Mouse (Mus musculus) thymus, adult 2 months (tissue): ENCODE data around the gene Fbxo28. TPM values are rescaled to one million over a fixed set of nuclear protein-coding genes. Genes with fewer than 3 reads are reported as not detected.

Experiments
- DNase-seq: peaks from one replicate; pipeline ENCODE4 v3.0.0; 2021
- H3K27ac ChIP-seq: fragments of 200-500 bp; 2 replicates; pipeline ENCODE4 v1.5.1; 2012; ENCODE audit warnings: low read length, control low read depth; ENCODE audit not compliant: control insufficient read depth, insufficient read depth
- H3K27me3 ChIP-seq: fragments of 200-500 bp; 2 replicates; pipeline ENCODE4 v1.6.1; 2012; ENCODE audit warnings: mild to moderate bottlenecking, low read length, moderate library complexity, mixed read lengths; ENCODE audit not compliant: control insufficient read depth, insufficient read depth
- H3K36me3 ChIP-seq: fragments of 200-500 bp; 2 replicates; pipeline ENCODE4 v1.6.1; 2012; ENCODE audit warnings: mild to moderate bottlenecking, low read length, moderate library complexity; ENCODE audit not compliant: control insufficient read depth, insufficient read depth
- H3K4me1 ChIP-seq: fragments of 200-500 bp; replicated peaks from 2 replicates; pipeline ENCODE4 v1.6.1; 2012; ENCODE audit warnings: low read length; ENCODE audit not compliant: control insufficient read depth, insufficient read depth
- H3K4me3 ChIP-seq: fragments of 200-500 bp; 2 replicates; pipeline ENCODE4 v1.5.1; 2012; ENCODE audit warnings: mild to moderate bottlenecking, low read length, control low read depth, moderate library complexity; ENCODE audit not compliant: control insufficient read depth, insufficient read depth
- CTCF ChIP-seq: fragments of 200-500 bp; IDR thresholded peaks from 2 replicates; pipeline ENCODE4 v1.5.1; 2012; ENCODE audit warnings: mild to moderate bottlenecking, control low read depth, low read length, moderate library complexity, borderline replicate concordance; ENCODE audit not compliant: control insufficient read depth, poor library complexity, insufficient read depth; ENCODE audit errors: extremely low read depth
- POLR2A ChIP-seq: fragments of 200-500 bp; IDR thresholded peaks from 2 replicates; pipeline ENCODE4 v1.6.1; 2012; ENCODE audit warnings: mild to moderate bottlenecking, low read length, control low read depth, moderate library complexity; ENCODE audit not compliant: control insufficient read depth, poor library complexity, insufficient read depth; ENCODE audit errors: extremely low read depth
- WGBS: fragments of 180-500 bp; shearing (Covaris S2); methylation state at CpG from one replicate; pipeline ENCODE4 v1.1.7; 2018; 5-methylcytosine and 5-hydroxymethylcytosine counted together
- polyA plus RNA-seq: library from polyadenylated mRNA; depleted of rRNA; stranded (reverse); fragments of >200 nt; gene quantifications from 2 replicates; pipeline ENCODE4 v1.2.3, GENCODE M21; 2012

Fbxo28 gene
- polyA plus RNA-seq, 1 experiment: 23.3 TPM

DNA sequence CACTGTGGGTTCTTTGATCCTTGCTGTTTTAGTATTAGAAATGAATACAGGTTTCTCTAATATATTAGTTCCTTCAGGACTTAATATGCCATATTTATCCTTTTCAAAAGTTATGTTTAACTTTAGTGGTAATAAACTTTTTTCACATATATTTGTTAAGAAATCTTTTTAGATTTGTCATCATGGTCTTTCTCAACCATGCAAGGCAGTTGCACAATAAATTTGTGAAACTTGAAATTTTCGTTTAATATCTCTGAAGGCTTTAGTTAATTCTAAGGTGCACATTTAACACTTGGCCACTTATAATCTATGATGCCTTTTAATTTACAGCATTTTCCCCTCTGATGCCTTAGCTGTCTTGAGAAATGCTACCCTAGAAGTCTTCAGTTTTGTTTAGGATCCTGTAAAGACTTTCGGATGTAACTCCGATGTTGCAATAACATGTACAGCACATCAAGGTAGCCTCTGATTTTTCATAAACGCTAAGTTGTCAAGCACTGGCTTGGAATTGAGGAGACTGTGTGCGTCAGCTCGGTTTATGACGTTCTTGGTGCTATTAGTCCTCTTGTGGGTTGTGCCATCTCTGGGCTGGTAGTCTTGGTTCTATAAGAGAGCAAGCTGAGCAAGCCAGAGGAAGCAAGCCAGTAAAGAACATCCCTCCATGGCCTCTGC lies 7.5 kb downstream of the Fbxo28 start:
- DNase-seq: no peak
- Histone ChIP-seq H3K27ac (no peak overlapping the region), H3K4me1 (no peaks in the 10 kb centered on the region), H3K4me3 (no peak overlapping the region), H3K27me3 (no peaks in the 10 kb centered on the region), H3K36me3 (peaks cover 9% of the 10 kb centered on the region)
- no peak for TF ChIP-seq CTCF
- no peak for TF ChIP-seq POLR2A
- 95% methylated on average over 7 of the region's 7 CpGs for WGBS

DNA sequence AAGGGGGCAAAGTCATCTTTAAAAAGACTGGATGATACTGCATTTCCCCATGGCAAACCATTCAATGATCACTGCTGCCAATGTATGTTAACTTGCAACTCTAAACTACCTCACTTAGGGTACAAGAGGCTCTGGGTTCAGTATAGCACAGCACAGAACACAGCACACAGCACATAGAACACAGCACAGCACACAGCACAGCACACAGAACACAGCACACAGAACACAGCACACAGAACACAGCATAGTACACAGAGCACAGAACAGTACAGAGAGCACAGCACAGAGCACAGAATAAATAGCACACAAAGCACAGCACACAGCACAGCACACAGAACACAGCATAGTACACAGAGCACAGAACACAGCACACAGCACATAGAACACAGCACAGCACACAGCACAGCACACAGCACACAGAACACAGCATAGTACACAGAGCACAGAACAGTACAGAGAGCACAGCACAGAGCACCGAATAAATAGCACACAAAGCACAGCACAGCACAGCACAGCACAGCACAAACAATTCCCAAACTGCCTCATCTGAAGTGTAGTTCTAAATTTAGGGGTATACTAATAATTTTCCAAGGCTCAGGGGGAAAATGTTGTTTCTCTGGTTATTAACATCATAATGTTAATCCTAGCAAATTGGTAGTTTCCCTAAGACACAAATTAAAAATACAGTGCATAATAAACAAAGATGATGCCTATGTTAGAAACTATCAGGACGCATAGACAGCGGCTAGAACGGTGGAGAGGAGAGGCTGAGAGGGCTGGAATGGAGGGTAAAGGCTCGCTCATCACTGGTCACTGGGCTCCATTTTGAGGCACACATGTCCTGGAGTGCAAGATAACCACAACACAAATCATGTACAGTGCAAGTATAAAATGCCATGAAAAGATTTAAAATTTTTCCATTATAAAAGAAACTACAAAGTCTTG lies 9.1 kb downstream of the Fbxo28 start:
- Histone ChIP-seq H3K4me1 (no peaks in the 10 kb centered on the region), H3K36me3 (peaks cover 21% of the 10 kb centered on the region), H3K27ac (no peak overlapping the region), H3K27me3 (no peaks in the 10 kb centered on the region), H3K4me3 (no peak overlapping the region)
- TF ChIP-seq POLR2A (no peak), CTCF (no peak)
- no peak for DNase-seq
- WGBS: 97% methylated on average over 5 of the region's 5 CpGs

DNA sequence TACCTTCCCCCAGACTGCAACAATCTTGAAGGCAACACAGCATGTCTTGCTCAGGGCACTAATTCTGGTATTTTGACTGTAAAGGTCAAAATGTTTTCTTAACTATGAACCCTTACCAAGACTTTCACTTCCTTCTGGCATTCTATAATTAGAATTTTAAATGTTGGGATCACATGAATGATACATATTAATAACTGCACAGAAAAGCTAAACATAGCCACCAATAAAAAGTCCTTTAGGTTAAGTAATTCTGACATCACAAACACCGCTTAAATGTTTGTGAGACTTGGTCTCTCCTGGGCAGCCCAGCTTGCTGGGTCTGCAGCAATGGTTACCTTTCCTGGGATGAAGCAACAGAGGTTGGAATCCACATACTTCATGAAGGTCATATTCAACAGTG lies 15.5 kb downstream of the Fbxo28 start:
- no peaks in the 10 kb centered on the region for H3K27me3 ChIP-seq
- TF ChIP-seq CTCF (no peak), POLR2A (no peak)
- H3K36me3 ChIP-seq: peaks cover 66% of the 10 kb centered on the region

DNA sequence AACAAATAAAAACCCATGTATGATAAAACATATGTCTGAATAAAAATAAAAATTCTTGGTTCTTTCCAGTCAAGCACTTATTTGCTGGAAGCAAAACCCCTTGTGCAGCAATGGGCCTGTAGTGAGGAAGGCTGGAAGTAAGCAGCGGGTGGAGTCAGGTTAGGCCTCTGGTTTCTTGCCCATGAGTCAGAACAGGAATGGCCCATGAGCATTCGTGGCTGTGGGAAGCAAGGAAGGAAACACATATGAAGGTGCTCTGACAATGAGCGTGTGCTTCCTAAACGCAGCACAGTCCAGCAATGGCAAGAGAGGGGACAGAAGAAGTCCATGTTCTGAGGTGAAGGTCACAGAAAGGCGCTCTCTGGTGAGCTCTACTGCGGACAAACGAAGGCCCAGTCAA lies 16.9 kb downstream of the Fbxo28 start:
- Histone ChIP-seq H3K4me3 (no peak overlapping the region), H3K36me3 (peaks cover 68% of the 10 kb centered on the region), H3K27ac (no peak overlapping the region), H3K4me1 (no peaks in the 10 kb centered on the region), H3K27me3 (no peaks in the 10 kb centered on the region)
- TF ChIP-seq CTCF: no peak
- no peak for TF ChIP-seq POLR2A
- WGBS: 97% methylated on average over 7 of the region's 7 CpGs
- DNase-seq: no peak

More for the DNA sequence above, 15.5 kb downstream of the Fbxo28 start:
- H3K27ac ChIP-seq: no peak overlapping the region
- H3K4me1 ChIP-seq: no peaks in the 10 kb centered on the region
- 94% methylated on average over 1 of the region's 1 CpGs for WGBS
- no peak overlapping the region for H3K4me3 ChIP-seq
- DNase-seq: no peak

DNA sequence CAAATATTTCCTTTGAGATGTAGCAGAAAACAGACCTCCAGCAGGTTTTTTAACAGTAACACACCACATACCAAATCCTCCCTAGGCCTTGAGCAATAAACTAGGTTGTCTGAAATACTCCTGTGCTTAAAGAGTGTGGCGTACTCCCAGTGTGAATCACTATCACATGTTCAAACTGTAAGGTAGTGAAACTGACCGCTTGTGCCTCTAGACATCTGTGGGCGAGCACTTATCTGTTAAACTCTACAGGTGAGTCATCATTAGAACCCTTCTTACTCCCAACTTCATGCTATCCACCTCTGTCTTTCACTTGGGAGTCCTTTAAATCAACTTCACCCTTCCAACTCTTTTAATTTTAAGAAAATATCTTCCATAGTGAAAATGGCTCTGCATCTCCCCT lies 18.3 kb downstream of the Fbxo28 start:
- Histone ChIP-seq H3K27ac (no peak overlapping the region), H3K4me3 (no peak overlapping the region), H3K27me3 (no peaks in the 10 kb centered on the region), H3K36me3 (peaks cover 56% of the 10 kb centered on the region), H3K4me1 (no peaks in the 10 kb centered on the region)
- no peak for DNase-seq
- TF ChIP-seq POLR2A (no peak), CTCF (no peak)
- WGBS: 98% methylated on average over 3 of the region's 3 CpGs

DNA sequence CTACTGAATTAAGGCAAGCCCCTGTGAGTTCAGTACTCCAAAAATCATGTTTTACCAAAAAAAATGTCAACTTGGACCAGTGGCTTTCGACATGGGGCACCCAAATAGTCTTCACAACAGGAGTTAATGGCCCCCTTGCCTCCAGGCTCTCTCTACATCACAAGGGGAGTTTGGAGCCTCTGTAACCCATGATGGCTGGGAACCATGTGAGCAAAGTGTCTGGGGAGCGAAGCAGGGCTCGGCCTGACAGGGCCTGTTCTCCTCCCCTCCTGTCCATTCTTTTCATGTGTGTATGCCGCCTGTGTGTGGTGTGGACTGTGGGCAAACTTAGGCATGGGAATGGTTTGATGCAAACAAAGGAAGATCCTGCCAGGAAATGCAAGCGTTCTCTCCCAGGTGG lies 27.2 kb downstream of the Fbxo28 start:
- Histone ChIP-seq H3K4me1 (no peaks in the 10 kb centered on the region), H3K36me3 (peaks cover 33% of the 10 kb centered on the region), H3K27me3 (no peaks in the 10 kb centered on the region), H3K27ac (no peak overlapping the region), H3K4me3 (no peak overlapping the region)
- WGBS: 97% methylated on average over 5 of the region's 5 CpGs
- TF ChIP-seq CTCF: no peak
- TF ChIP-seq POLR2A: no peak
- DNase-seq: no peak

DNA sequence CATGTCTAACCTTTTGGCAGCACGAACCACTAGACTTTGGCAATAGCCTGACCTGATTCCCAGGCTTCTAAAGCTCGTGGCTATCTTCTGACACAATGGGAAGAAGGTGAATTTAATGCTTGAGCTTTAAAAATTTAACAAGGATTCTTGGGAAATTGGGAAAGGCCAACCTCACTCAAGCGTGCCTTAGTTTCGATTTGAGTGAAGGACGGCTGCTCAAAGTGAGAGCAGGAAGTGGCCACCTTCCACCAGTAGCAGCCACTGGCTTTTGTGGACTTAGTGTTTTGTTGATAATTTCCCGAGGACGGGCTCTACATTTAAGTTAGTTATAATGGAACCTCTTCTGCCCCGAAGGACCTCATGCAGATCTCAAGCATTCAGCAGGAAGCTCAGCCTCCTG lies 28.2 kb downstream of the Fbxo28 start:
- WGBS: 92% methylated on average over 8 of the region's 8 CpGs
- Histone ChIP-seq H3K4me3 (no peak overlapping the region), H3K36me3 (peaks cover 33% of the 10 kb centered on the region), H3K27ac (no peak overlapping the region), H3K4me1 (no peaks in the 10 kb centered on the region), H3K27me3 (no peaks in the 10 kb centered on the region)
- no peak for TF ChIP-seq POLR2A
- TF ChIP-seq CTCF: no peak
- no peak for DNase-seq
